Mouse (Mus musculus) kidney, embryonic 16.5 days (tissue): ENCODE results near the gene Snapc5. TPM values are rescaled to one million over a fixed set of nuclear protein-coding genes. Genes with fewer than 3 reads are reported as not detected.
A peak's percentile ranks its signal among the peaks of the same experiment; 100 is the strongest.

Experiments
- ATAC-seq: fragments of 200-750 bp; cut with Nextera tagmentation; 2 replicates; pipeline ENCODE4 v1.8.0; 2017; ENCODE audit warnings: moderate TSS enrichment; ENCODE audit not compliant: low FRiP score, low TSS enrichment
- H3K27ac ChIP-seq: fragments of 300-500 bp; sonication (generic); 2 replicates; pipeline ENCODE4 v1.5.1; 2014; ENCODE audit warnings: low read length
- H3K27me3 ChIP-seq: fragments of 300-500 bp; sonication (generic); 2 replicates; pipeline ENCODE4 v1.6.1; 2014; ENCODE audit warnings: low read length, control low read depth, mixed read lengths; ENCODE audit not compliant: insufficient read depth
- H3K36me3 ChIP-seq: fragments of 300-500 bp; sonication (generic); 2 replicates; pipeline ENCODE4 v1.6.1; 2014; ENCODE audit warnings: low read length, control low read depth, mixed read lengths; ENCODE audit not compliant: insufficient read depth
- H3K4me1 ChIP-seq: fragments of 300-500 bp; sonication (generic); 2 replicates; pipeline ENCODE4 v1.6.1; 2014; ENCODE audit warnings: low read length, control low read depth, mixed read lengths; ENCODE audit not compliant: insufficient read depth
- H3K4me2 ChIP-seq: fragments of 300-500 bp; sonication (generic); replicated peaks from 2 replicates; pipeline ENCODE4 v1.6.1; 2014; ENCODE audit warnings: low read depth, low read length
- H3K4me3 ChIP-seq: fragments of 300-500 bp; sonication (generic); 2 replicates; pipeline ENCODE4 v1.5.1; 2014; ENCODE audit warnings: mild to moderate bottlenecking, low read length
- H3K9ac ChIP-seq: fragments of 300-500 bp; sonication (generic); replicated peaks from 2 replicates; pipeline ENCODE4 v1.6.1; 2014; ENCODE audit warnings: low read length
- H3K9me3 ChIP-seq: fragments of 300-500 bp; sonication (generic); 2 replicates; pipeline ENCODE4 v1.6.1; 2016; ENCODE audit warnings: low read length, control low read depth
- WGBS: fragments of 180-500 bp; shearing (Covaris S2); extraction: QIAGEN DNeasy Blood & Tissue Kit; methylation state at CpG from one replicate; pipeline ENCODE4 v1.1.7; 2014; 5-methylcytosine and 5-hydroxymethylcytosine counted together
- polyA plus RNA-seq: library from polyadenylated mRNA; unstranded; fragments of >200 nt; fragmentation: Nextera tagmentation; extraction: Ambion mirVana; gene quantifications from 2 replicates; pipeline ENCODE4 v1.2.1, GENCODE M21; 2015

Gene Snapc5
- polyA plus RNA-seq, 1 experiment from 2014 or later, result 37.3 TPM

- peak overlapping the region; percentile 55 for H3K27ac ChIP-seq
- H3K27me3 ChIP-seq, result no peaks in the 10 kb centered on the region
- no peaks in the 10 kb centered on the region for H3K36me3 ChIP-seq
- no peak for ATAC-seq
- H3K4me3 ChIP-seq, result no peak overlapping the region
- H3K4me1 ChIP-seq, result peaks cover 39% of the 10 kb centered on the region
- H3K9me3 ChIP-seq, result no peaks in the 10 kb centered on the region
- no peak overlapping the region for H3K9ac ChIP-seq
- no peak overlapping the region for H3K4me2 ChIP-seq
- WGBS, result 44% methylated on average over 1 of the region's 1 CpGs
Measured at GRCm38 (mm10) chr9:64219305-64219704, 40.2 kb downstream of the Snapc5 start.

- Histone ChIP-seq H3K4me1 (peaks cover 36% of the 10 kb centered on the region), H3K27me3 (no peaks in the 10 kb centered on the region), H3K36me3 (no peaks in the 10 kb centered on the region), H3K27ac (peak overlapping the region; percentile 55), H3K9me3 (no peaks in the 10 kb centered on the region), H3K4me3 (no peak overlapping the region), H3K9ac (no peak overlapping the region), H3K4me2 (no peak overlapping the region)
- peak; percentile 69 for ATAC-seq
- 68% methylated on average over 10 of the region's 10 CpGs for WGBS
Measured at GRCm38 (mm10) chr9:64219772-64220420, 40.8 kb downstream of the Snapc5 start.

GRCm38 (mm10) chr9:64220603-64221002 lies 41.5 kb downstream of the Snapc5 start:
- H3K36me3 ChIP-seq, result no peaks in the 10 kb centered on the region
- H3K9ac ChIP-seq, result no peak overlapping the region
- ATAC-seq, result no peak
- no peaks in the 10 kb centered on the region for H3K27me3 ChIP-seq
- H3K27ac ChIP-seq, result peak overlapping the region; percentile 20
- H3K9me3 ChIP-seq, result no peaks in the 10 kb centered on the region
- H3K4me1 ChIP-seq, result peaks cover 36% of the 10 kb centered on the region
- H3K4me2 ChIP-seq, result no peak overlapping the region
- H3K4me3 ChIP-seq, result no peak overlapping the region
- 41% methylated on average over 1 of the region's 1 CpGs for WGBS

GRCm38 (mm10) chr9:64221480-64221879 lies 42.4 kb downstream of the Snapc5 start:
- no peaks in the 10 kb centered on the region for H3K9me3 ChIP-seq
- 72% methylated on average over 4 of the region's 4 CpGs for WGBS

GRCm38 (mm10) chr9:64222098-64222497 lies 43.0 kb downstream of the Snapc5 start:
- no peaks in the 10 kb centered on the region for H3K27me3 ChIP-seq
- H3K4me3 ChIP-seq, result no peak overlapping the region
- WGBS, result 45% methylated on average over 2 of the region's 2 CpGs
- H3K9ac ChIP-seq, result no peak overlapping the region
- H3K27ac ChIP-seq, result no peak overlapping the region
- H3K36me3 ChIP-seq, result no peaks in the 10 kb centered on the region
- H3K4me1 ChIP-seq, result peaks cover 39% of the 10 kb centered on the region
- ATAC-seq, result no peak
- no peaks in the 10 kb centered on the region for H3K9me3 ChIP-seq
- H3K4me2 ChIP-seq, result no peak overlapping the region

More at GRCm38 (mm10) chr9:64221480-64221879, 42.4 kb downstream of the Snapc5 start:
- ATAC-seq, result no peak
- Histone ChIP-seq H3K4me1 (peaks cover 39% of the 10 kb centered on the region), H3K4me3 (no peak overlapping the region), H3K4me2 (no peak overlapping the region), H3K9ac (no peak overlapping the region), H3K36me3 (no peaks in the 10 kb centered on the region), H3K27ac (no peak overlapping the region), H3K27me3 (no peaks in the 10 kb centered on the region)

GRCm38 (mm10) chr9:64225805-64226204 lies 46.7 kb downstream of the Snapc5 start:
- Histone ChIP-seq H3K4me2 (no peak overlapping the region), H3K4me3 (no peak overlapping the region), H3K9ac (no peak overlapping the region), H3K27ac (no peak overlapping the region), H3K27me3 (no peaks in the 10 kb centered on the region), H3K4me1 (peaks cover 21% of the 10 kb centered on the region), H3K36me3 (no peaks in the 10 kb centered on the region), H3K9me3 (no peaks in the 10 kb centered on the region)
- ATAC-seq, result no peak

GRCm38 (mm10) chr9:64227736-64228135 lies 48.7 kb downstream of the Snapc5 start:
- no peaks in the 10 kb centered on the region for H3K9me3 ChIP-seq
- no peaks in the 10 kb centered on the region for H3K36me3 ChIP-seq
- H3K27me3 ChIP-seq, result no peaks in the 10 kb centered on the region
- 74% methylated on average over 12 of the region's 12 CpGs for WGBS
- no peak overlapping the region for H3K4me2 ChIP-seq
- no peak for ATAC-seq
- peaks cover 33% of the 10 kb centered on the region for H3K4me1 ChIP-seq
- no peak overlapping the region for H3K4me3 ChIP-seq
- no peak overlapping the region for H3K9ac ChIP-seq
- H3K27ac ChIP-seq, result no peak overlapping the region

GRCm38 (mm10) chr9:64228972-64229371 lies 49.9 kb downstream of the Snapc5 start:
- Histone ChIP-seq H3K4me2 (no peak overlapping the region), H3K27ac (no peak overlapping the region), H3K36me3 (no peaks in the 10 kb centered on the region), H3K4me3 (no peak overlapping the region), H3K9ac (no peak overlapping the region), H3K4me1 (peaks cover 44% of the 10 kb centered on the region), H3K9me3 (no peaks in the 10 kb centered on the region), H3K27me3 (no peaks in the 10 kb centered on the region)
- no peak for ATAC-seq

- Histone ChIP-seq H3K27ac (peak overlapping the region; percentile 63), H3K4me3 (no peak overlapping the region), H3K9ac (peak overlapping the region; percentile 22; the same call in 1 of the 2 replicates), H3K27me3 (no peaks in the 10 kb centered on the region), H3K9me3 (no peaks in the 10 kb centered on the region), H3K4me1 (peaks cover 57% of the 10 kb centered on the region), H3K4me2 (no peak overlapping the region), H3K36me3 (no peaks in the 10 kb centered on the region)
- WGBS, result 40% methylated on average over 5 of the region's 5 CpGs
- no peak for ATAC-seq
Measured at GRCm38 (mm10) chr9:64231171-64231570, 52.1 kb downstream of the Snapc5 start.

GRCm38 (mm10) chr9:64231674-64232073 lies 52.6 kb downstream of the Snapc5 start:
- H3K36me3 ChIP-seq, result no peaks in the 10 kb centered on the region
- H3K27me3 ChIP-seq, result no peaks in the 10 kb centered on the region
- H3K9ac ChIP-seq, result no peak overlapping the region; the same call in 1 of the 2 replicates
- H3K27ac ChIP-seq, result peak overlapping the region; percentile 63
- 77% methylated on average over 3 of the region's 3 CpGs for WGBS
- no peak overlapping the region for H3K4me2 ChIP-seq
- H3K4me1 ChIP-seq, result peaks cover 57% of the 10 kb centered on the region
- ATAC-seq, result no peak
- H3K4me3 ChIP-seq, result no peak overlapping the region
- no peaks in the 10 kb centered on the region for H3K9me3 ChIP-seq
